Mouse (Mus musculus): ENCODE results near the gene Stx1b.
"Not testable (repeated sequence)": the region's sequence is repeated elsewhere in the genome, so short reads cannot be mapped to it uniquely, and the experiment has no call there.

Gene Stx1b

DNA sequence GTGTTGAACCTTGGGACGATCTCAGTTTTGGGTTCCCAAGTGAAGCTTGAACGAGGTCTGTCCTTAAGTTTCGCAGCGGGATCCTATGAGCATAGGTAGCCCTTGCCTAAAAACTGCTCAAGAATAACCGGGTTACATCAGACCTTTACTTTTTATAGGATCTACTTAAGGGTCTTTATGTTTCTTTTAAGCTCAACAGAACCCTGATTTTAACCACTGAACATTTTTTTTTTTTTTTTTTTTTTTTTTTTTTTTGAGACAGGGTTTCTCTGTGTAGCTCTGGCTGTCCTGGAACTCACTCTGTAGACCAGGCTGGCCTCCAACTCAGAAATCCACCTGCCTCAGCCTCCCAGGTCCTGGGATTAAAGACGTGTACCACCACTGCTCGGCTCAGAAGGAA, 48.5 kb downstream of the Stx1b start:
- not testable (repeated sequence) for DNase-seq

GRCm38 (mm10) chr7:127773664-127774384, 50.5 kb downstream of the Stx1b start:
- peak; percentile 85 for DNase-seq

GRCm38 (mm10) chr7:127772557-127772956, 51.8 kb downstream of the Stx1b start:
- no peak for DNase-seq

DNA sequence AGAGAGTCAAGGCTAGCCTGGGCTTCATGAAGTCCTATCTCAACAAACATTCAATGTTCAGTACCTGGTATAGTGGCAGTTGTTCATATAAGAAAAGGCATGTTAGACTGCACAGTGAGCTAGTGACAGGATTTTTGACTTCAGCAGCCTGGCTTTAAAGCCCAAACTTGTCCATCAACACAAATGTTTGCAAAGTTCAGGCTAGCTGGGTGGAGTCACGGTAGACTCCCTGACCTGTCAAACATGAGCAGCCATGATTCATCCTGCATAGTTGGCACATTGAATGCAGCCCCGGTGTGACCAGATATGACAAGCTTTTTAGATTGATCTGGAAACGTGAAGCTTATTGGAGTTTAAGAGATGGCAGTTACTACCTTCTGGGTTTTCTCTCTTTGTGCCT, 52.3 kb downstream of the Stx1b start:
- no peak for DNase-seq

DNA sequence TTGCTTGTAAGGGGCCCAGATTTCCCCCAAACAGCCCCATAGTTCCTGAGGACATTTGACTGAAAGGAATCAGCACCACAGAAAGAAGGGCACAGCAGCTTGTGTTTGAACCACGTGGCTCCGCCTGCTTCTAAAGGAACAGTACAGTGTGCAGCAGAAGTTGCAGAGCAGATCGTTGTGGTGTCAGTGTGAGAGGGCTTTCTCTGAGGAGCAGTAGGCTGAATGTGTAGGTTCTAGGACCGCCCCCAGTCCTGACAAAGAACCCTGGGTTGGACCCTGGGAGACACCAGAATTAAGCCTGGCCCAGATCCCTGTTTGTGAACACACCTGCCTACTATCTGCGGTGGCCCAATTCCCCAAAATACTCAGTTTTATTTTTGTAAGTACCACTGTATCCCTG, 53.1 kb downstream of the Stx1b start:
- no peak for DNase-seq

GRCm38 (mm10) chr7:127770039-127770905, 54.1 kb downstream of the Stx1b start:
- peak; percentile 46 for DNase-seq

- DNase-seq = peak; percentile 89
Observed at GRCm38 (mm10) chr7:127769651-127770038, 54.7 kb downstream of the Stx1b start, which contains the start of gene Orai3. TSS of gene Orai3 (plus strand) at chr7:127769815.

DNA sequence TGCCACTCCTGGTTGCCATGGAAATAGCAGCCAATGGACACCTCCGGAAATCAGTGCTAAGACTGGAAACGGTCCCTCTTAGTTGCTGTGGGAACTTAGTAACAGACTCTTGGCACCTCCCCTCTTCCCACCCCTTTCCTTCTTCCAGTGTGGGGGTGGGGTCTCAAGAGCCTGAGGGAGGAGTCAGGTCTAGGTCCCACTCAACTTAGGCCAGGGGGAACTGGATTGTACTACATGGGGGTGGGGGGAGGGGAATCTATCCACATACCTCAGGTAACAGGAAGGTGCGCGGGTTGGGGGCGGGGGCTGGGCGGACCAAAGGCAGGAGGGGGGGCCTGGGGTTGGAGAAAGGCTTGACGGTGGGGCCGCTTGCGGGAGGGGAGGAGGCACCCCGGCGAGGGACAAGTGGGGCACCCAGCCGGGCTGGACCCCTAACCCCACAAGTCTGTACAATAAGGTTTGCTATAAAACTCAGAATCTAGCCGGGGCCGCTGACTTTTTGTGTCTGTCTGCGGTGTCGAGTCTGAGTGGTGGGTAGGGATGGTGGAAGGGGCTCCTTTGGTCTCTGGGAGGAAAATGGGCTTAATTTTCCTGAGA, 55.3 kb downstream of the Stx1b start:
- peak; percentile 95 for DNase-seq

GRCm38 (mm10) chr7:127768346-127768996, 55.9 kb downstream of the Stx1b start:
- DNase-seq = no peak

- DNase-seq = no peak
Observed at GRCm38 (mm10) chr7:127767671-127768345, 56.5 kb downstream of the Stx1b start.

- DNase-seq = no peak
Observed at GRCm38 (mm10) chr7:127766851-127767609, 57.3 kb downstream of the Stx1b start.

DNA sequence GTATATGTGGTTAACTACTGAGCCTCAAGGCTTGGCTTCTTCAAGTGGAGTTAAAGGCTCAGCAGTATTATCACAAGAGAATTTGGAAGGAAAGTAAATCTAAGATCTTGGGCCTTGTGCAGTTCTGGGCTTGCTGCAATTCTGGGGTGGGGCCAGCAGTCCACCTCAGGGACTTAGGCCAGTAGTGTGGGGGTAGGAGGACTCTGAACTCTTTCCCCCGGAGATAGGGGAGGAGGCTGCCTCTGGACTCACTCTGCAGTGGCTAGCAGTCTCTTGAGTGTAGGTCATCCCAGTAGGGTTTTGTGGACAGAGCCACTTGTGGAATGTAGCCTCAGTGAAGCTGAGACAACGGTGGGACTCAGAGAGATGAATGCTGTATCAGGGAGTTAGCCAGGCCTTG, 58.6 kb downstream of the Stx1b start:
- DNase-seq = no peak

DNA sequence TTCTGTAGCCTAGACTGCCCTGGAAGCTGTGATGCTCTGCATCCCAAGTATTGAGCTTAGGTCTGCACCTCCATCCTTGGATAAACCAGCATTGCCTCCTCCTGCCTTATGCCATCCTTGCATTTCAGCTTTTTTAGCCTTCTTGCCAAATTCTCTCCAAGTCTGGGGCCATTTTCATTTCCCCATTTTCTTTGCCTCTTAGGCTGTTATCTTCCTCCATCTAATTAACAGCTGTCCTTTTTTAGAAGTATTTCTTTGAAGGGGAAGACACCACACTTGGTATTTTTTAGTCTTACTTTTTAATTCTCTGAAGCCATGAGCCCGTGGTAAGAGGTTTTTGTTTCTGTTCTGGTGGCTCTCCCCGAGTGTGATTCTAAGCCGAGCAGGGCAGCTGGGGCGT, 60.7 kb downstream of the Stx1b start:
- DNase-seq = no peak

- DNase-seq = peak; percentile 73
Observed at GRCm38 (mm10) chr7:127761026-127761425, 63.3 kb downstream of the Stx1b start.

DNA sequence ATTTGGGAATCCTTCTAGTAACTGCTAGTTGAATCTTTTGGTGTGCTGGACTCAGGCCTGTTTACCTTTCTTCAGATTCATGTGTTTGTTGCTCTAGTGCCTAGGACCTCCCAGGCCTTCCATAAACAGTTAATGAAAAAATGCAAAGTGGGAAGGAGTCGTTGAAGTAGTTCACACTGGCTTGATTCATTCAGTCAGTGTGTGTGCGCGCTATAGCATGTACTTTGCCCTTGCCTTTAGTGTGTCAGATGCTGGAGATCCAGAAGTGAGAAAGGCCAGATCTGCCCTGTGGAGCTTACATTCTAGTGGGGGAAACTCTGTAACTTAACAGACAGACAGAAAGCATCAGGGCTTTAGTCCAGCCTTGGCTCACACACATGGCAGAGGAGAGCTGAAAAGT, 63.9 kb downstream of the Stx1b start:
- no peak for DNase-seq

DNA sequence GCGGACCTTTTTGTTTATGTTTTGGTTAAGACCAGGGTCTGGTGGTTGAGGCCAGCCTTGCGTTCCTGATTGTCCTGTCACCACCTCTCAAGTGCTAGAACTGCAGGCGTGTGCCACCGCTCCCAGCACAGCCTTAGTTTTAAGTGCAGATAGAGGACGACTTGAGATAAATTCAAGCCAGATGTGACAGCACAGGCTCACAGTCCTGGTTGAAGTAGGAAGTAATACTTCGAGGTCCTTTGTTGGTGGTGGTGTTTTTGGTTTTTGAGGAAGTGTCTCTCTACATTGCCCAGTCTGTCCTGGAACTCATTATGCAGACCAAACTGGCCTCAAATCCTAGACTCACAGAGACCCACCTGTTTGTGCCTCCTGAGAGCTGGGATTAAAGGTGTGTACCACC, 64.6 kb downstream of the Stx1b start:
- no peak for DNase-seq
